Mouse (Mus musculus) heart, embryonic 14.5 days (tissue): ENCODE data around the gene Rc3h1. TPM values are rescaled to one million over a fixed set of nuclear protein-coding genes. Genes with fewer than 3 reads are reported as not detected.

Experiments
- ATAC-seq: fragments of 200-750 bp; cut with Nextera tagmentation; 2 replicates; pipeline ENCODE4 v1.8.0; 2017; ENCODE audit warnings: low read depth, moderate TSS enrichment; ENCODE audit not compliant: insufficient number of reproducible peaks, insufficient read depth, low FRiP score
- H3K27ac ChIP-seq, 2 experiments: fragments of 200-500 bp in 1 of 2; fragments of 300-500 bp in 1 of 2; sonication (generic) in 1 of 2; replicated peaks in 1 of 2; 2 replicates each; pipeline ENCODE4 v1.5.1; 2012 to 2014; ENCODE audit warnings: low read depth in 2 of 2, low read length in 2 of 2, control low read depth in 1 of 2, mild to moderate bottlenecking in 1 of 2, mixed read lengths in 1 of 2; ENCODE audit not compliant: control insufficient read depth in 1 of 2, insufficient read depth in 1 of 2
- H3K27me3 ChIP-seq: fragments of 300-500 bp; sonication (generic); 2 replicates; pipeline ENCODE4 v1.6.1; 2014; ENCODE audit warnings: mild to moderate bottlenecking, low read length, control low read depth; ENCODE audit not compliant: control insufficient read depth, insufficient read depth
- H3K36me3 ChIP-seq: fragments of 300-500 bp; sonication (generic); 2 replicates; pipeline ENCODE4 v1.6.1; 2014; ENCODE audit warnings: mild to moderate bottlenecking, control low read depth, low read length, mixed read lengths; ENCODE audit not compliant: control insufficient read depth, insufficient read depth
- H3K4me1 ChIP-seq, 2 experiments: fragments of 200-500 bp in 1 of 2; fragments of 300-500 bp in 1 of 2; sonication (generic) in 1 of 2; 2 replicates each; pipeline ENCODE4 v1.6.1; 2012 to 2014; ENCODE audit warnings: low read length in 2 of 2, control low read depth in 1 of 2, mixed read lengths in 1 of 2; ENCODE audit not compliant: control insufficient read depth in 2 of 2, insufficient read depth in 2 of 2
- H3K4me2 ChIP-seq: fragments of 300-500 bp; sonication (generic); 2 replicates; pipeline ENCODE4 v1.6.1; 2014; ENCODE audit warnings: mild to moderate bottlenecking, low read length
- H3K4me3 ChIP-seq, 2 experiments: fragments of 200-500 bp in 1 of 2; fragments of 300-500 bp in 1 of 2; sonication (generic) in 1 of 2; 2 replicates each; pipeline ENCODE4 v1.5.1; 2012 to 2014; ENCODE audit warnings: low read length in 2 of 2, mild to moderate bottlenecking in 2 of 2, control low read depth in 1 of 2, low read depth in 1 of 2, moderate library complexity in 1 of 2; ENCODE audit not compliant: control insufficient read depth in 1 of 2, insufficient read depth in 1 of 2
- H3K9ac ChIP-seq: fragments of 300-500 bp; sonication (generic); 2 replicates; pipeline ENCODE4 v1.6.1; 2014; ENCODE audit warnings: mild to moderate bottlenecking, low read length
- H3K9me3 ChIP-seq: fragments of 300-500 bp; sonication (generic); 2 replicates; pipeline ENCODE4 v1.6.1; 2016; ENCODE audit warnings: low read length, control low read depth; ENCODE audit not compliant: control insufficient read depth
- WGBS: fragments of 180-500 bp; shearing (Covaris S2); extraction: QIAGEN DNeasy Blood & Tissue Kit; methylation state at CpG from one replicate; pipeline ENCODE4 v1.1.7; 2014; 5-methylcytosine and 5-hydroxymethylcytosine counted together
- polyA plus RNA-seq: library from polyadenylated mRNA; unstranded; fragments of >200 nt; fragmentation: Nextera tagmentation; extraction: Ambion mirVana; gene quantifications from 2 replicates; pipeline ENCODE4 v1.2.1, GENCODE M21; 2014

Gene Rc3h1
- polyA plus RNA-seq, 1 experiment from 2014 or later = 10.3 TPM

DNA sequence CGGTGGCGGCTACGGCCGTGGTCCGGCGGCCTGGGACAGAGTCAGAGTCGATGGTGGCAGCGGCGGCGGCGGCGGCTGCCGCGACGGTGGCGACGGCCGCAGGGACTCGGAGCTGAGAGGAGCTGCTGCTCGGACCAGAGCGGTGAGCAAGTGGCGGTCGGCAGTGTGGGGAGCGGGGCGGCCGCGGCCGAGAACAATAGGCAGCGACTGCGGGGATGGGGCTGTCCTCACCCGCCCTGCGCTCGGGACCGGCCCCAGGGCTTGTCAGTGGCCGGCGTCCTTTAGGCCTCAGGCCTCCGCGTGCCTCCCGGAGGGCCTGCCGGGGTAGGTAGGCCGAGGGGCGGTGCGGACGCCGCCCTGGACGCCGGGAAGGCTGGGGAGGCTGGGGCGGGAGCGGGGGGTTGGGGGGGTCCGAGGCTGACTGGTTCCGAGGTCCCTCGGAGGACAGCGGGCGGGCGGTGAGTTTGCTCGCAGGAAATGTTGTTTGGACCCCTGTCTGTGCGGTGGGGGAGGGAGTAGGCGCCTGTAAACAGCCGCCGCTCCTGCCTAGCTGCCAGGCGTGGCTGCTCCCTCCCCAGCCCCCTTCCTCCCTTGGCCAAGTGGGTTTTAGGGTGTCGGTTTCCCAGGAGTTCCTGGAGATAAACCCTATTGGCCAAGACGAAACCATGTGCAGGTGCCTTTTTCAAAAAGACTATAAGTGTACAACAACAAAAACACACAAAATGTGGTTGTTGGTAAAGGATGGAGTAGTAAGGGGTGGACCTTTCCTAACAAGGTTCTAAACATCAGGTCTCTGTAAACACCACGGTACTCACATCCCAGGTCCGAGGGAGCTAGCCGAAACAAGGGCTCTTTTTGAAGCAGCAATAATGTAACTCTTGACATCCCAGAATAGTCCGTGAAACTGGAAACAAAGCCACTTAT lies 602 bp downstream of the Rc3h1 start:
- Histone ChIP-seq H3K9ac (peak overlapping the region; percentile 99), H3K4me2 (peak overlapping the region; percentile 75), H3K27me3 (no peaks in the 10 kb centered on the region), H3K4me3 (peak overlapping the region; percentile 76 to 97), H3K4me1 (peaks cover 2 to 21% of the 10 kb centered on the region in 2 experiments), H3K27ac (peak overlapping the region; percentile 79 to 94), H3K9me3 (no peaks in the 10 kb centered on the region), H3K36me3 (no peaks in the 10 kb centered on the region)
- under 1% methylated on average over 59 of the region's 67 CpGs for WGBS
- ATAC-seq = peak; percentile 42

DNA sequence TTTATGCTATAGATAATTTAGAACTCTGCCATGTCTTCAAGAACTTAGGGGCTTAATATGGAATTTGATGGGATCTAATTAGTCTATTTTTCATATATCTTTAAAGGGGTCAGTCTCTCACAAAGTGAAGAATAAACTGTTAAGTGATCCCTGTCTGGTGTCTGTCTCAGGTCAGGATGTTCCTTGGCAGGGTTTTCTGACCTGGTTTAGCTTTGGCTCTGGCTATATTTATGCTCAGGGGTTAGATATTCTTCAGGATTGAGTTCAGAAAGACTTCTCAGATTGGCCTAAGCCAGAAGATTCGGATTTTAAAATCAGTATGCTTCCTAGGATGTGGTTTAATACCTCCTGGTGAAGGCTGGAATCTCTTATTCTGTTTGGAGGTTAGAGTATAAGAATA lies 4.0 kb downstream of the Rc3h1 start:
- no peaks in the 10 kb centered on the region for H3K9me3 ChIP-seq
- H3K4me2 ChIP-seq = no peak overlapping the region
- no peak for ATAC-seq
- H3K4me3 ChIP-seq = no peak overlapping the region
- no peak overlapping the region for H3K9ac ChIP-seq
- no peaks in the 10 kb centered on the region for H3K27me3 ChIP-seq
- peaks cover 0 to 16% of the 10 kb centered on the region in 2 experiments; a peak in 2 of 4 replicates for H3K4me1 ChIP-seq
- 97% methylated on average over 1 of the region's 1 CpGs for WGBS
- no peak overlapping the region for H3K27ac ChIP-seq
- H3K36me3 ChIP-seq = no peaks in the 10 kb centered on the region

DNA sequence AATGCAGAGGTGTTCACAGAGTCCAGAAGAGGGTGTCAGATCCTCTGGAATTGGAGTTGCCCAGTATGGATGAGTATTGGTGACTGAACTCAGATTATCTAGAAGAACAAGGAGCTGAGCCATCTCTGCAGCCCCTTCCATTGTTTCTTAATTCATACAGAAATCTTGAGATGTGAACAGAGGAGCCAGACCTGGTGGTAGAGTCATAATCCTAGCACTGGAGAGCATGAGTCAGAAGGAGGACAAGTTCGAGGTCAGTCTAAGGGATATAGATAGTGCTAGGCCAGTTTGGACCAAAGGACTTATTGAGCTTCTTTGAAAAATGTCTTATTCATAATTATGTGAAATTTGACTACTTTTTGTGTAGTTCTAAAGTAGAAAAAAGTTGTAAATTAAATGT lies 4.6 kb downstream of the Rc3h1 start:
- H3K27me3 ChIP-seq = no peaks in the 10 kb centered on the region

DNA sequence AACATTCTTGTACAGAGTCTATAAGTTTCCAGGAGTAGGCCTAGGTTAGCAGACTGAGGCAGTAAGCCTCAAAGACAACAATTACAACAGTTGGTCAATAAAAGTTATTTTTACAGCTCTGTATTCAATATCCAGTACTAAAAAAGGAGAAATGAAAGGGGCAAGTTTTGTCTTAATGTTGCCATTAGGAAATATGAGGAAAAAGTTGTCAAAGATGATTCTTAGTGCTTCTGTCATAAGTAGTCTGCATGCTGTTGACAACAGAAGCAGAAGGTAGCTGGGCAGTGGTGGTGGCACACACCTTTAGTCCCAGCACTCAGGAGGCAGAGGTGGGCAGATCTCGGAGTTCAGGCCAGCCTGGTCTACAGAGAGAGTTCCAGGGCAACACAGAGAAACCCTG lies 13.2 kb downstream of the Rc3h1 start:
- Histone ChIP-seq H3K4me3 (no peak overlapping the region), H3K36me3 (peaks cover 4% of the 10 kb centered on the region; the same call in 1 of the 2 replicates), H3K4me2 (no peak overlapping the region), H3K27me3 (no peaks in the 10 kb centered on the region), H3K27ac (no peak overlapping the region), H3K9ac (no peak overlapping the region), H3K9me3 (no peaks in the 10 kb centered on the region), H3K4me1 (peaks cover 7 to 15% of the 10 kb centered on the region in 2 experiments)
- WGBS = 92% methylated on average over 1 of the region's 1 CpGs
- ATAC-seq = no peak

More for the DNA sequence above, 4.6 kb downstream of the Rc3h1 start:
- Histone ChIP-seq H3K4me1 (peaks cover 0 to 16% of the 10 kb centered on the region in 2 experiments; a peak in 2 of 4 replicates), H3K36me3 (no peaks in the 10 kb centered on the region), H3K4me3 (no peak overlapping the region), H3K9me3 (no peaks in the 10 kb centered on the region), H3K27ac (no peak overlapping the region), H3K4me2 (no peak overlapping the region), H3K9ac (no peak overlapping the region)
- 71% methylated on average over 1 of the region's 1 CpGs for WGBS
- no peak for ATAC-seq

DNA sequence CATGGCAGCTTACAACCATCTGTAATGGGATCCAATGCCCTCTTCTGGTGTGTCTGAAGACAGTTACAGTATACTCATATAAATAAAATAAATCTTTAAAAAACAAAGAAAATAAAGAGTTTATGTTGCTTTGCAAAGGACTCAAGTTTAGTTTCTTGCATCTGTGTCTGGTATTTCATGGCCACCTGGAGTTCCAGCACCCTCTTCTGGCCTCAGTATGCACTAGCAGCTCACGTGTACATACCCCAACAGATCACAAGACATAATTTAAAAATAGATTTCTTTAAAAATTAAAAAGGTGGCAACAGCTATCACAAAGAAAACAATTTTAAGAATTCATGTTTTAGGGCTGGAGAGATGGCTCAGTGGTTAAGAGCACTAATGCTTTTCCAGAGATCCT lies 15.7 kb downstream of the Rc3h1 start:
- Histone ChIP-seq H3K9me3 (no peaks in the 10 kb centered on the region), H3K4me1 (peaks cover 6 to 12% of the 10 kb centered on the region in 2 experiments), H3K9ac (no peak overlapping the region), H3K4me2 (no peak overlapping the region), H3K27ac (no peak overlapping the region), H3K36me3 (peaks cover 4% of the 10 kb centered on the region; the same call in 1 of the 2 replicates), H3K27me3 (no peaks in the 10 kb centered on the region), H3K4me3 (no peak overlapping the region)
- 93% methylated on average over 1 of the region's 1 CpGs for WGBS
- ATAC-seq = no peak

DNA sequence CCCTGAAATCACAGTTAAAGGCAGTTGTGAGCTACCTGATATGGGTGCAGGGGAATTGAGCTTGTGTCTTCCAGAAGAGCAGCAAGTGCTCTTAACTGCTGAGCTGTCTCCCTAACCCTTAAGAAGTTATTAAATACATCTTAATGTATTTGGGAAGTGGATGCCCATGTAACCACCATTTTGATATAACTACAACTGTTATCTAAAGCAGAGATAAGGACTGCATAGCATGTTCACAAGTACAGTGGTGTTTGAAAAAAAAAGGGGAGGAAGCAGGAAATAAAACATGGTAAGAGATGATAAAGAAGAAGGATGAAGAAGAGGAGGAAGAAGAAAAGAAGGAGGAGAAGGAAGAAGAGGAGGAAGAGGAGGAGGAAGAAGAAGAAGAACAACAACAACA lies 25.1 kb downstream of the Rc3h1 start:
- ATAC-seq = no peak
- Histone ChIP-seq H3K4me2 (no peak overlapping the region), H3K36me3 (peaks cover 31% of the 10 kb centered on the region), H3K4me3 (no peak overlapping the region), H3K27ac (no peak overlapping the region), H3K4me1 (peaks cover 0 to 3% of the 10 kb centered on the region in 2 experiments; a peak in 1 of 4 replicates), H3K9me3 (no peaks in the 10 kb centered on the region), H3K9ac (no peak overlapping the region), H3K27me3 (no peaks in the 10 kb centered on the region)

DNA sequence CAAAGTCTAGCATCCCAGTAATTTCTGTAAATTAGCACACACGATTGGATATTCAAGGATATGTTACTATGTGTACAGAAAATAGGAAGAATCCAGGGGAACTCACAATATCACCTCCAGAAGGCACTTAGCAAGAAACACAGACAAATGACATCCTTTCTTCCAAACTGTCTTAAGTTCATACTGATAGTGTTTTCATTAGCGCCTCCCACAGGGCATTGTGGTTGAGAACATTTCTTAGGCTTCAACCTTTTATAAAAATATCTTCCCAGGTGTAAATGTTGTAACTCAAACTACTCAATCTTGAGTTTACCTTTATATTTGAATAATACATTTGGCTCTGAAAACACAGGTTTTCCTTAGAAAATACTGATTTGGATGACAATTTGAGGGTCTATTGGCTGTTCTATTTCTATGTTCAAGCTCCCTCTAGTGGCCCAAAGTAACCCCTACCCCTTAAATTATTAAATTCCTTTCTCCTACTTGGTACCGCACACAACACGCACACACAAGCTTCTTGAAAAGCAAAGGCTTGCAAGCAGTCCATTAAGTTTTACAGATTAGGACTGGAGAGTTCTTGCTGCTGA lies 27.8 kb downstream of the Rc3h1 start:
- Histone ChIP-seq H3K36me3 (peaks cover 47% of the 10 kb centered on the region), H3K9ac (no peak overlapping the region), H3K27ac (no peak overlapping the region), H3K9me3 (no peaks in the 10 kb centered on the region), H3K27me3 (no peaks in the 10 kb centered on the region), H3K4me2 (no peak overlapping the region), H3K4me3 (no peak overlapping the region), H3K4me1 (peaks cover 0 to 3% of the 10 kb centered on the region in 2 experiments; a peak in 1 of 4 replicates)
- ATAC-seq = no peak
- 62% methylated on average over 4 of the region's 4 CpGs for WGBS
